Comparison of ENCODE assay signal across 9 mouse cellular contexts in genomic region chr9:87248118-87248517, GRCm38 (mm10). TPM values are rescaled to one million over a fixed set of nuclear protein-coding genes. Genes with fewer than 3 reads are reported as not detected.
A peak's percentile ranks its signal among the peaks of the same experiment; 100 is the strongest.
DNase-seq lines count a peak whose midpoint lies in the region; ATAC-seq and TF ChIP-seq lines count a peak whose summit lies in the region.
"Had no signal": no experiment of that assay in that cellular context is flagged by ENCODE, and none has a peak within 500 bp of the region (broad histone marks: within the 10 kb centered on the region; RNA-seq: fewer than 3 reads in every experiment).

No protein-coding gene starts in this region.

- no peak for TF ChIP-seq CTCF in kidney, adult 2 months (conservative IDR thresholded peaks at IDR 0.05; ENCODE audit: insufficient read depth, insufficient read length, low read depth, low read length)
- peak in 1 of 2 experiments; percentile 70; a peak in 2 of 4 replicates for TF ChIP-seq CTCF in CH12.LX (conservative IDR thresholded peaks at IDR 0.05 in 1 of 2, IDR thresholded peaks at IDR 0.05 in 1 of 2; ENCODE audit: low read depth in 2 of 2, low read length in 2 of 2)
- TF ChIP-seq CTCF in brain, embryonic 14.5 days (IDR thresholded peaks at IDR 0.05; ENCODE audit: borderline replicate concordance, extremely low read depth, insufficient read depth, insufficient read length): no peak

- H3K9me3 ChIP-seq in CH12.LX (replicated peaks; ENCODE audit: low read length): no peaks in the 10 kb centered on the region
- H3K9me3 ChIP-seq in midbrain, embryonic 13.5 days: no peaks in the 10 kb centered on the region
- no peaks in the 10 kb centered on the region for H3K9me3 ChIP-seq in heart, embryonic 10.5 days

- no peak for TF ChIP-seq POLR2A in kidney, adult 2 months (IDR thresholded peaks at IDR 0.05; ENCODE audit: low read depth, low read length)
- TF ChIP-seq POLR2A in CH12.LX (IDR thresholded peaks at IDR 0.05; ENCODE audit: low read depth, low read length): no peak
- TF ChIP-seq POLR2A in brain, embryonic 14.5 days (IDR thresholded peaks at IDR 0.05; ENCODE audit: borderline replicate concordance, extremely low read depth, insufficient read depth, insufficient read length, poor library complexity, severe bottlenecking): no peak

- no peak overlapping the region for H3K4me2 ChIP-seq in CH12.LX (ENCODE audit: insufficient read depth, low read depth, poor library complexity, severe bottlenecking)
- H3K4me2 ChIP-seq in midbrain, embryonic 13.5 days (replicated peaks): no peak overlapping the region

- in situ Hi-C loops in CH12.LX (cut with MboI; ENCODE audit: low pct_ligation_motif_present, low pct_unique_long_range_greater_than_20kb, low sequenced_read_pairs): loop anchor here (10.0 kb wide), 1 partner anchor 213 kb away; no protein-coding TSS in a partner anchor

- peaks cover 3% of the 10 kb centered on the region for H3K36me3 ChIP-seq in kidney, adult 2 months (ENCODE audit: control insufficient read depth, insufficient read depth, low read length)
- peaks cover 36 to 74% of the 10 kb centered on the region in 2 experiments for H3K36me3 ChIP-seq in CH12.LX (replicated peaks in 1 of 2; ENCODE audit: control insufficient read depth in 1 of 2, insufficient read depth in 1 of 2, low read length in 1 of 2)
- H3K36me3 ChIP-seq in midbrain, embryonic 13.5 days: peaks cover 37% of the 10 kb centered on the region
- peaks cover 28% of the 10 kb centered on the region for H3K36me3 ChIP-seq in heart, embryonic 10.5 days

- no peak overlapping the region for H3K9ac ChIP-seq in CH12.LX (ENCODE audit: insufficient read depth, low read depth)
- no peak overlapping the region for H3K9ac ChIP-seq in midbrain, embryonic 13.5 days (replicated peaks)
- H3K9ac ChIP-seq: liver, embryonic 14.5 days had no signal

- dilution Hi-C loops in CH12.LX (cut with MboI; ENCODE audit: extremely low pct_ligation_motif_present, extremely low pct_unique_long_range_greater_than_20kb, low sequenced_read_pairs): no loop called here

- WGBS in kidney, adult 2 months: 38% methylated on average over 3 of the region's 3 CpGs
- 56% methylated on average over 3 of the region's 3 CpGs for WGBS in midbrain, embryonic 13.5 days
- WGBS in heart, embryonic 10.5 days: 49% methylated on average over 3 of the region's 3 CpGs

- no peak overlapping the region for H3K4me3 ChIP-seq in kidney, adult 2 months (ENCODE audit: insufficient read depth, low read depth, low read length)
- no peak overlapping the region for H3K4me3 ChIP-seq in CH12.LX (replicated peaks in 1 of 3; ENCODE audit: low read depth in 2 of 3, low read length in 2 of 3, poor library complexity in 1 of 3)
- no peak overlapping the region for H3K4me3 ChIP-seq in midbrain, embryonic 13.5 days (replicated peaks)
- no peak overlapping the region for H3K4me3 ChIP-seq in heart, embryonic 10.5 days

- peak; percentile 19 for DNase-seq in kidney, adult 2 months
- no peak for DNase-seq in kidney, postnatal 4 days
- DNase-seq in CH12.LX (ENCODE audit: extremely low read depth): peak; percentile 28
- DNase-seq in brain, embryonic 14.5 days (ENCODE audit: low read depth): peak; percentile 45
- no peak for DNase-seq in thymus, postnatal 36 days
- no peak for DNase-seq in kidney, postnatal 10 days
- no peak for DNase-seq in heart, embryonic 10.5 days (ENCODE audit: low spot score)

- peak; percentile 80 for ATAC-seq in midbrain, embryonic 13.5 days

- H3K4me1 ChIP-seq in kidney, adult 2 months (ENCODE audit: control insufficient read depth, insufficient read depth, low read length): no peaks in the 10 kb centered on the region
- peaks cover 0 to 15% of the 10 kb centered on the region in 2 experiments; a peak in 2 of 4 replicates for H3K4me1 ChIP-seq in CH12.LX (ENCODE audit: control insufficient read depth in 1 of 2, insufficient read depth in 2 of 2)
- H3K4me1 ChIP-seq in midbrain, embryonic 13.5 days (replicated peaks): 0 out of 2 replicates have a peak, but pooled peaks cover 2% of the 10 kb centered on the region
- H3K4me1 ChIP-seq in heart, embryonic 10.5 days: no peaks in the 10 kb centered on the region

- H3K79me2 ChIP-seq in CH12.LX (replicated peaks; ENCODE audit: control insufficient read depth, extremely low read depth, insufficient read depth, poor library complexity, severe bottlenecking): no peaks in the 10 kb centered on the region; the same call in 1 of the 2 replicates

- no peak overlapping the region for H3K27ac ChIP-seq in kidney, adult 2 months (ENCODE audit: insufficient read depth, low read depth, low read length)
- no peak overlapping the region for H3K27ac ChIP-seq in CH12.LX (ENCODE audit: insufficient read depth, low read depth)
- no peak overlapping the region for H3K27ac ChIP-seq in midbrain, embryonic 13.5 days
- H3K27ac ChIP-seq in heart, embryonic 10.5 days: no peak overlapping the region
- H3K27ac ChIP-seq: liver, embryonic 14.5 days had no signal

- TF ChIP-seq EP300 in CH12.LX (IDR thresholded peaks at IDR 0.05; ENCODE audit: low read length): no peak

- H3K27me3 ChIP-seq in kidney, adult 2 months (replicated peaks; ENCODE audit: control insufficient read depth, insufficient read depth, low read length): no peaks in the 10 kb centered on the region
- no peaks in the 10 kb centered on the region for H3K27me3 ChIP-seq in CH12.LX (replicated peaks)
- no peaks in the 10 kb centered on the region for H3K27me3 ChIP-seq in midbrain, embryonic 13.5 days
- no peaks in the 10 kb centered on the region for H3K27me3 ChIP-seq in heart, embryonic 10.5 days (ENCODE audit: insufficient read depth, poor library complexity, severe bottlenecking)

- TF ChIP-seq RAD21 in CH12.LX (IDR thresholded peaks at IDR 0.05; ENCODE audit: low read depth, low read length): peak; percentile 82

TF ChIP-seq in CH12.LX, 34 proteins besides CTCF, POLR2A, EP300 and RAD21:
- TF ChIP-seq SMC3 (IDR thresholded peaks at IDR 0.05; ENCODE audit: low read depth, low read length) (peak; percentile 60), GABPA (IDR thresholded peaks at IDR 0.05; ENCODE audit: insufficient replicate concordance, low read depth, low read length) (no peak)

RNA-seq across cellular contexts. Expression of gene Cep162, which starts 7.2 kb away (rescaled TPM):
- 1.5 and 1.6 TPM in 2 replicates for polyA plus RNA-seq in kidney, adult 2 months (2012; rRNA removed)
- total RNA-seq in CH12.LX (2012; rRNA removed) (9.2 and 13.2 TPM in 2 replicates), CH12.LX (2014; rRNA removed) (6.2 and 6.7 TPM in 2 replicates)
- 8.6 and 8.7 TPM in 2 replicates for polyA plus RNA-seq in CH12.LX (2012; ENCODE audit: insufficient read length, low read depth)
- 6.3 and 8.8 TPM in 2 replicates for polyA plus RNA-seq in brain, embryonic 14.5 days (2012; rRNA removed)
- polyA plus RNA-seq in midbrain, embryonic 13.5 days (2015; fragmentation: Nextera tagmentation; extraction: Ambion mirVana): 8.8 and 9.0 TPM in 2 replicates
- polyA plus RNA-seq in heart, embryonic 10.5 days (2016; fragmentation: Nextera tagmentation; extraction: Ambion mirVana): 4.8 and 6.5 TPM in 2 replicates

Comparison
In these comparisons a context has a peak if more than half of its experiments do, and no peak if none do; other contexts are left out.
1. DNase-seq: peak in kidney, adult 2 months (single experiment), CH12.LX (single experiment) and brain, embryonic 14.5 days (single experiment); none in kidney, postnatal 4 days (0 of 2), thymus, postnatal 36 days (0 of 2), kidney, postnatal 10 days (single experiment) and heart, embryonic 10.5 days (single experiment).